Mouse (Mus musculus) stomach, embryonic 16.5 days (tissue): ENCODE measurements around the gene Rap1b. TPM values are rescaled to one million over a fixed set of nuclear protein-coding genes. Genes with fewer than 3 reads are reported as not detected.

Experiments
- ATAC-seq: fragments of 200-750 bp; cut with Nextera tagmentation; 2 replicates; pipeline ENCODE4 v1.8.0; 2017; ENCODE audit warnings: moderate number of reproducible peaks, moderate TSS enrichment; ENCODE audit not compliant: insufficient read depth, low FRiP score
- H3K27ac ChIP-seq: fragments of 300-500 bp; sonication (generic); 2 replicates; pipeline ENCODE4 v1.5.1; 2014; ENCODE audit warnings: low read length
- H3K27me3 ChIP-seq: fragments of 300-500 bp; sonication (generic); 2 replicates; pipeline ENCODE4 v1.6.1; 2014; ENCODE audit warnings: low read length, control low read depth, mixed read lengths; ENCODE audit not compliant: control insufficient read depth, insufficient read depth
- H3K36me3 ChIP-seq: fragments of 300-500 bp; sonication (generic); 2 replicates; pipeline ENCODE4 v1.6.1; 2014; ENCODE audit warnings: low read length; ENCODE audit not compliant: control insufficient read depth, insufficient read depth
- H3K4me1 ChIP-seq: fragments of 300-500 bp; sonication (generic); 2 replicates; pipeline ENCODE4 v1.6.1; 2014; ENCODE audit warnings: low read length, control low read depth, mixed read lengths; ENCODE audit not compliant: control insufficient read depth, insufficient read depth
- H3K4me2 ChIP-seq: fragments of 300-500 bp; sonication (generic); 2 replicates; pipeline ENCODE4 v1.6.1; 2014; ENCODE audit warnings: low read depth, low read length, mixed read lengths
- H3K4me3 ChIP-seq: fragments of 300-500 bp; sonication (generic); replicated peaks from 2 replicates; pipeline ENCODE4 v1.5.1; 2014; ENCODE audit warnings: mild to moderate bottlenecking, low read length
- H3K9ac ChIP-seq: fragments of 300-500 bp; sonication (generic); 2 replicates; pipeline ENCODE4 v1.6.1; 2014; ENCODE audit warnings: low read length
- H3K9me3 ChIP-seq: fragments of 300-500 bp; sonication (generic); replicated peaks from 2 replicates; pipeline ENCODE4 v1.6.1; 2016; ENCODE audit warnings: low read length, control low read depth; ENCODE audit not compliant: control insufficient read depth
- WGBS: fragments of 180-500 bp; shearing (Covaris S2); extraction: QIAGEN DNeasy Blood & Tissue Kit; methylation state at CpG from one replicate; pipeline ENCODE4 v1.1.7; 2014; 5-methylcytosine and 5-hydroxymethylcytosine counted together
- polyA plus RNA-seq: library from polyadenylated mRNA; unstranded; fragments of >200 nt; fragmentation: Nextera tagmentation; extraction: Ambion mirVana; gene quantifications from 2 replicates; pipeline ENCODE4 v1.2.1, GENCODE M21; 2015

Gene Rap1b
- polyA plus RNA-seq, 1 experiment from 2014 or later: 176 TPM

DNA sequence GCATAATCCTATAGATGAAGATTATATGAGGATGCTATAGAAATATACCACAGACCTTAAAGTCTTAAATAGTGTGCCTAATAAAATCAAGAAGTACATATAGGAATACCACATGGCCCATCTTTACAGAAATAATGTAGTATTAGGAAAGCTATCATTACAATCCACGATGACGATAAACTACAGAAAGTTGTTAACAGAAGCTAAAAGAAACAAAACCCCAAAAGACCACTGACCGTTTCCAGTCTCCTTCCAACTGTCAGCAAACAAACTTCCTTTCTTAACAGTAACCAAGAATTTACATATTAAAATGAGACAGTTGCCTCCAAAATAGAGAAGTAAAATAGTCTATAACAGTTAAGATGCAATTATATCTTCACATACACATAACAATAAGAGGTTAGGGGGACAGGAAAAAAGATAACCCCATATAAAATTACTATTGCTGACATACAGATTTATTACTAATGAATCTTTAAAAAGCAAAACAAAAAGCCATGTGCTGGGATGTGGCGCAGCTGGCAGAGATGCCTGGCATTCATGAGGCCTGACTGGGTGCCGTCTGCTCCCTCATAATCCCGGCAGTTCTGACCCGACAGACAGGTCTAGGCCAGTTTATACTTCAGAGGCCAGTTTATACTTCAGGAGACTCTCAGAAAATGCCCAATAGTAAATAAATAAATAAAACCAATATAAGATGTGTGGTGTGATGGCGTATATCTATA, 66.1 kb downstream of the Rap1b start:
- H3K4me2 ChIP-seq: no peak overlapping the region
- no peak overlapping the region for H3K4me3 ChIP-seq
- H3K27ac ChIP-seq: no peak overlapping the region
- peaks cover 16% of the 10 kb centered on the region for H3K36me3 ChIP-seq
- no peak overlapping the region for H3K9ac ChIP-seq
- H3K4me1 ChIP-seq: no peaks in the 10 kb centered on the region
- no peak for ATAC-seq
- no peaks in the 10 kb centered on the region for H3K9me3 ChIP-seq
- WGBS: 87% methylated on average over 8 of the region's 8 CpGs
- H3K27me3 ChIP-seq: no peaks in the 10 kb centered on the region

DNA sequence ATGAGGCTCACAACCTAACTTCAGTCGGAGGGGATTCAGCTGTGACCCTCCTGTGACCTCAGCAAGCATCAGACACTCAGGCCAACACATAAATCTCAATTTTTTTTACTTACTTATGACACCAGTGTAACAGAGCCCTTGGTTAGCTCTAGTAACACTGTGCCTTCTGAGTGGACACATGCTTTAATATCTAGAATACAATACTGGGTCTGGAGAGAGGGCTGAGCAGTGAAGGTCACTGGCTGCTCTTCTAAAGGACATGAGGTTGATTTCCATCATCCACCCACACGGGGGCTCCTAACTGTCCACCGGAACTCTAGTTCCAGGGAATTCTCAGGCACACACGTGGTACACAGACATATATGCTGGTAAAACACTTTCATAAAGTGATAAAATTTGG, 66.9 kb downstream of the Rap1b start:
- Histone ChIP-seq H3K4me1 (no peaks in the 10 kb centered on the region), H3K27ac (no peak overlapping the region), H3K4me3 (no peak overlapping the region), H3K36me3 (peaks cover 23% of the 10 kb centered on the region), H3K9ac (no peak overlapping the region), H3K4me2 (no peak overlapping the region), H3K27me3 (no peaks in the 10 kb centered on the region), H3K9me3 (no peaks in the 10 kb centered on the region)
- WGBS: 88% methylated on average over 4 of the region's 4 CpGs
- no peak for ATAC-seq

DNA sequence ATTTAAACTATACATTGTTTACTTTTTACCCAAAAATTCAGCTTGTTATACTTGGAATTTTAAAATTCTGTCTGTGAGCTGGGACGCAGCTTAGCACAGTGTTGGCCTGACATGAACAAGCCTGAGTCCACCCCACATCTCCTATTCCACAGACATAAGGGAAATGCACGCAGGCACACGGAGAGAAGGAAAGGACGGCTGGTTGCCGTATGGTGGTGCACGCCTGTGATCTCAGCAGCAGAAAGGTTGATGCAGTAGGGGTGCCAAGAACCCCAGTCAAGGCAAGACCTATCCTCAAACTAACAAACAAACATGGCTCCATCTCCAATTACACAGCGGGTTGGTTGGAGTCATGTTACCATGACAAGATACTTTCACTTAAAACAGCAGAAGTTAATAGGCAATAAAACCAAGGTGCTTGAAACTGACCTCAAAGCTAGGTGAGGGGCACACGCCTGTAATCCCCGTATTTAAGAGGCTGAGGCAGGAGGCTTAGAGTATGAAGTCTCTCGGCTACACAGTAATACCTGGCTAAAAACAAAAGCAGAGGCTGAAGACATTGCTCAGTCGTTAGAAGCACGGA, 67.4 kb downstream of the Rap1b start:
- Histone ChIP-seq H3K9ac (no peak overlapping the region), H3K36me3 (peaks cover 23% of the 10 kb centered on the region), H3K4me1 (no peaks in the 10 kb centered on the region), H3K4me3 (no peak overlapping the region), H3K9me3 (no peaks in the 10 kb centered on the region), H3K27ac (no peak overlapping the region), H3K4me2 (no peak overlapping the region), H3K27me3 (no peaks in the 10 kb centered on the region)
- no peak for ATAC-seq
- WGBS: 88% methylated on average over 12 of the region's 12 CpGs

DNA sequence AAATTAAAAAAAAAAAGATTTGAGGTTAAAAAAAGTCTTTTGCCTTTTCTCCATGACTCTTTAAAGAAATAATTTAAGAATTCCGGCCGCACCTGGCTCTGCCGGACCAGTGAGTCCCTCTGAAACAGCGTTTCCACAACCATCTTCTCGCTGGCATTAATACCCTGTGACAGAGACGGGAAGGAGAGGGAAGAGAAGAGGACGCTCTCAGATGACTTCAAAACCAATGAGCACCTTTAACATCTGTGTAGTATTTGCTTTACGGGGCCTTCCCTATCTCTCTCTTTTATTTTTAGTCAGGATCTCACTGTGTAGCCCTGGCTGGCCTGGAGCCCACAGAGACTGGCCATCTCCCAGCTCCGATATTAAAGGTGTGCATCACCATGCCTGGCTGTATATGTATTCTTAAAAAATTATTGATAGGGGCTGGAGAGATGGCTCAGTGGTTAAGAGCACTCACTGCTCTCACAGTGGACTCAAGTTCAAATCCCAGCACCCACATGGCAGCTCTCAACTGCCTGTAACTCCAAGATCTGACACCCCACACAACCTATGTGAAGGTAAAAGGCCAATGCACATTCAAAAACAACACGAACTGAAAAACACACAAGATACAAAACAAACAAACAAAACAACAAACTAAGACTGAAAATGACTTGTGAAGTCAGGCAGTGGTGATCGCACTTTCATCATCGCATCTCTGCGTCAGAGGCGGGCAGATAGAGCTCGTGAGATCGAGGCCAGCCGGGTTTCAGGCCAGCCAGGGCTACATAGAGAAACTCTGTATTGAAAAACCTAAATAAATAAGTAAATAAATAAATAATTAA, 68.1 kb downstream of the Rap1b start:
- Histone ChIP-seq H3K27me3 (no peaks in the 10 kb centered on the region), H3K9ac (no peak overlapping the region), H3K27ac (no peak overlapping the region), H3K4me1 (no peaks in the 10 kb centered on the region), H3K9me3 (no peaks in the 10 kb centered on the region), H3K4me2 (no peak overlapping the region), H3K36me3 (peaks cover 30% of the 10 kb centered on the region), H3K4me3 (no peak overlapping the region)
- WGBS: 96% methylated on average over 17 of the region's 17 CpGs
- no peak for ATAC-seq

DNA sequence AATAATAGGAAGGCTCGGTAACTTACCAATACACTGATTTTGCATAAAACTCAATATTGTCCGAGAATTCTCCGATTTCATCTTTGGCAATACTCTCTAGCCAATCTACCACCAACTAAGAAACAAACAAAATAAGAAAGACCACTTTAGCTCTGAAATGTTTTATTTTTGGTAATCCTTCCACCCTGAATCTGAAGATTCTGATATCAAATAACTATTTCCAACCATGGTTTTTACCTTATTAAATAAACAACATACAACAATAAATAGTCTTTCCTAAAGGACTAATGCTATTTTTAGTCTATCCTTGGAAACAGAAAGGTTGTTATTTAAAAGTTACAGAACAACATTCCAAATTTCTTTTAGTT, 68.7 kb downstream of the Rap1b start:
- Histone ChIP-seq H3K4me2 (no peak overlapping the region), H3K9me3 (no peaks in the 10 kb centered on the region), H3K4me1 (no peaks in the 10 kb centered on the region), H3K36me3 (peaks cover 34% of the 10 kb centered on the region), H3K9ac (no peak overlapping the region), H3K4me3 (no peak overlapping the region), H3K27ac (no peak overlapping the region), H3K27me3 (no peaks in the 10 kb centered on the region)
- no peak for ATAC-seq
- WGBS: 96% methylated on average over 3 of the region's 3 CpGs

DNA sequence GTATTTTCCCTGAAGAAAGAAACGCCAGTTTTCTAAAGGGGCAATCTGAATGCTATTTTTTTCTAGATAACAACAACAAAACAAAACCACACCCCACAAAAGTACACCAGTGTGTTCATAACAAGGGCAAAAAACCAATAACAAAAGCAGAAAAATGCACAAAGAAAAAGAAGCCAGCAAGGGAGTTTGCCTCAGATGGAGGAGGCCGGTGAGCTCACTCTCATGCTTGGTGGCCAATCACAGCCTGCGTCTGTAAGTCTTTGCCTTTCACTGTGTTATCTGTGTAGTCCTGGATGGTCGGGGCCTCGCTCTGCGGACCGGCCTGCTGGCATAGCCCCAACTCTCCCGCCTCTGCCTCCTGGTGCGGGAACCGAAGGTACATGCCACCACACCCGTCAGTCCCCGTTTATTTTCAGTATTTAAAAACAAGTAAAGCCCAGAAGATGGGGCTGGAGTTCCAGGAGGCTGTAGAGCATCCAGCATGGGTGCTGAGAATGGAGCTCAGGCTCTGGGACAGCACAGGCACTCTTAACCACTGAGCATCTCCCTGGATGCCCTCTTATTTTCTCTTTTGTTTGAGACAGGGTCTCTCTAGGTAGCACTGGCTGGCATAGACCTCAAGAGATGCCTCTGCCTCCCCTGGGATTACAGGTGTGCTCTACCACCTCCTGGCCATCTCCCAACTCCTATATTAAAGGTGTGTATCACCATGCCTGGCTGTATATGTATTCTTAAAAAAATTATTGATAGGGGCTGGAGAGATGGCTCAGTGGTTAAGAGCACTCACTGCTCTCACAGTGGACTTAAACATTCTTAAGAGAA, 69.3 kb downstream of the Rap1b start:
- 84% methylated on average over 12 of the region's 12 CpGs for WGBS
- no peak overlapping the region for H3K27ac ChIP-seq
- peaks cover 34% of the 10 kb centered on the region for H3K36me3 ChIP-seq

DNA sequence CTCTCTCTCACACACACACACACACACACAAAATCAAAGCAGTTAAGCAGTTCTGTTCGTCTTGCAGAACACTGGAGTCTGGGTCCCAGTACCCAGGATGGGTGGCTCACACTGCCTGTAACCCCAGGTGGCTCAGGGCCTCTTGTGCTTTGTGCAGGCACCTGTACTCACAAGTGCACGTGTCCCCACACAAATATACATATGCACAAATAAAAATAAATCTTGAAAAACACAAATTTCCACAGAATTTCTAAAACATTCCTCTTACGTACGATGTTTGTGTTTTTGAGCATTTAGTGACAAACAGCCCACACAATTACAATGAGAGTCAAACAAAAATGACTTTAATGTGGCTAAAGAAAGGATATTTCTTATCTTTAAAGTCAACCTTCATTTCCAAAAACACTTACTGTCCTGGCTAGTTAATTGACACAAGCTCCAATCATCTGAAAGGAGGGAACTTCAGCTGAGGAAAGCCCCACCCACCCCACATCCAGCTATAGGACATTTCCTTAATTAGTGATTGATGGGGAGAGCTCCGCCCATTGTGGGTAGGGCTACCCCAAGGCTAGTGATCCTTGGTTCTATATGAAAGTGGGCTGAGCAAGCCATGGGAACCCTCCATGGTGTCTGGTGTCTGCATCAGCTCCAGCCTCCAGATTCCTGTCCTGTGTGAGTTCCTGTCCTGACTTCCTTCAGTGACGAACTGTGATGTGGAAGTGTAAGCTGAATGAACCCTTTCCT, 70.3 kb downstream of the Rap1b start:
- Histone ChIP-seq H3K9ac (no peak overlapping the region), H3K27ac (no peak overlapping the region), H3K27me3 (no peaks in the 10 kb centered on the region), H3K4me1 (no peaks in the 10 kb centered on the region), H3K4me3 (no peak overlapping the region), H3K9me3 (no peaks in the 10 kb centered on the region), H3K36me3 (peaks cover 31% of the 10 kb centered on the region), H3K4me2 (no peak overlapping the region)
- ATAC-seq: no peak
- 82% methylated on average over 6 of the region's 6 CpGs for WGBS

More for the DNA sequence above, 69.3 kb downstream of the Rap1b start:
- Histone ChIP-seq H3K9ac (no peak overlapping the region), H3K27me3 (no peaks in the 10 kb centered on the region), H3K9me3 (no peaks in the 10 kb centered on the region), H3K4me3 (no peak overlapping the region), H3K4me2 (no peak overlapping the region), H3K4me1 (no peaks in the 10 kb centered on the region)
- ATAC-seq: no peak

DNA sequence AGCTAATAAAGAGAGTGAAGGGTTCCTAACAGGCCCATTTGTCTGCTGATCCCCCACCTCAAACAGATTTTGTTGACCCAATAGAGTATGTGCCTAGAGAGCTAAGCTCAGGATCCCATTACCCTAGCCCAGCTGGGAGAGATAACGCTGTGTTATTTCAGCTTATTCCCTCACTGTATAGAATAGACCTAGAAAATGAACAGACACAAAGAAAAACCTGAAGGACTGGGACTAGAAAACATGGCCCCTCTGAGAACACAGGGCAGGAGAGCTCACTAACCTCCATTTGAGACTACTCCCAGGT, 71.1 kb downstream of the Rap1b start:
- Histone ChIP-seq H3K27me3 (no peaks in the 10 kb centered on the region), H3K4me3 (no peak overlapping the region), H3K4me1 (no peaks in the 10 kb centered on the region), H3K27ac (no peak overlapping the region), H3K36me3 (peaks cover 30% of the 10 kb centered on the region), H3K9me3 (no peaks in the 10 kb centered on the region), H3K4me2 (no peak overlapping the region), H3K9ac (no peak overlapping the region)
- 100% methylated on average over 1 of the region's 1 CpGs for WGBS
- no peak for ATAC-seq
